Mouse (Mus musculus): ENCODE measurements around the gene Alg9. TPM values are rescaled to one million over a fixed set of nuclear protein-coding genes. Genes with fewer than 3 reads are reported as not detected.
A peak's percentile ranks its signal among the peaks of the same experiment; 100 is the strongest.

The Alg9 gene
- polyA plus RNA-seq, 1 experiment from 2014 or later, result 54.1 TPM

GRCm38 (mm10) chr9:50877431-50877830 lies 102.6 kb downstream of the Alg9 start:
- no peaks in the 10 kb centered on the region for H3K27me3 ChIP-seq (replicated peaks; ENCODE audit: control insufficient read depth, insufficient read depth, low read length)
- no peak overlapping the region for H3K27ac ChIP-seq (ENCODE audit: low read length)
- no peak overlapping the region for H3K4me2 ChIP-seq (ENCODE audit: low read length)
- H3K4me3 ChIP-seq (replicated peaks; ENCODE audit: low read length), result no peak overlapping the region
- H3K4me1 ChIP-seq (replicated peaks; ENCODE audit: control insufficient read depth, insufficient read depth, low read length), result no peaks in the 10 kb centered on the region
- H3K9ac ChIP-seq (replicated peaks; ENCODE audit: low read depth, low read length), result no peak overlapping the region
- WGBS, result 90% methylated on average over 3 of the region's 3 CpGs
- H3K9me3 ChIP-seq (ENCODE audit: control insufficient read depth, low read length), result no peaks in the 10 kb centered on the region
- peaks cover 25% of the 10 kb centered on the region for H3K36me3 ChIP-seq (ENCODE audit: control insufficient read depth, insufficient read depth)
- ATAC-seq, result no peak

- no peak for ATAC-seq
- Histone ChIP-seq H3K9ac (replicated peaks; ENCODE audit: low read depth, low read length) (no peak overlapping the region), H3K4me3 (replicated peaks; ENCODE audit: low read length) (no peak overlapping the region), H3K4me2 (ENCODE audit: low read length) (no peak overlapping the region), H3K27me3 (replicated peaks; ENCODE audit: control insufficient read depth, insufficient read depth, low read length) (no peaks in the 10 kb centered on the region), H3K36me3 (ENCODE audit: control insufficient read depth, insufficient read depth) (peaks cover 21% of the 10 kb centered on the region), H3K27ac (ENCODE audit: low read length) (no peak overlapping the region), H3K9me3 (ENCODE audit: control insufficient read depth, low read length) (no peaks in the 10 kb centered on the region), H3K4me1 (replicated peaks; ENCODE audit: control insufficient read depth, insufficient read depth, low read length) (peaks cover 9% of the 10 kb centered on the region)
- 79% methylated on average over 2 of the region's 2 CpGs for WGBS
Observed at GRCm38 (mm10) chr9:50882183-50882582, 107.4 kb downstream of the Alg9 start.

- Histone ChIP-seq H3K27ac (ENCODE audit: low read length) (no peak overlapping the region), H3K4me1 (replicated peaks; ENCODE audit: control insufficient read depth, insufficient read depth, low read length) (peaks cover 9% of the 10 kb centered on the region), H3K9ac (replicated peaks; ENCODE audit: low read depth, low read length) (no peak overlapping the region), H3K4me3 (replicated peaks; ENCODE audit: low read length) (no peak overlapping the region), H3K27me3 (replicated peaks; ENCODE audit: control insufficient read depth, insufficient read depth, low read length) (no peaks in the 10 kb centered on the region), H3K9me3 (ENCODE audit: control insufficient read depth, low read length) (no peaks in the 10 kb centered on the region), H3K36me3 (ENCODE audit: control insufficient read depth, insufficient read depth) (peaks cover 16% of the 10 kb centered on the region), H3K4me2 (ENCODE audit: low read length) (no peak overlapping the region)
- WGBS, result 77% methylated on average over 8 of the region's 8 CpGs
- no peak for ATAC-seq
Observed at GRCm38 (mm10) chr9:50884093-50884492, 109.3 kb downstream of the Alg9 start.

- H3K4me3 ChIP-seq (replicated peaks; ENCODE audit: low read length), result no peak overlapping the region
- peak; percentile 43 for ATAC-seq
- H3K27ac ChIP-seq (ENCODE audit: low read length), result no peak overlapping the region
- H3K4me1 ChIP-seq (replicated peaks; ENCODE audit: control insufficient read depth, insufficient read depth, low read length), result peaks cover 9% of the 10 kb centered on the region
- whole genome bisulfite sequencing, result 69% methylated on average over 10 of the region's 10 CpGs
- no peaks in the 10 kb centered on the region for H3K9me3 ChIP-seq (ENCODE audit: control insufficient read depth, low read length)
- H3K9ac ChIP-seq (replicated peaks; ENCODE audit: low read depth, low read length), result 0 out of 2 replicates have a peak overlapping the region, but pooled peaks have one; percentile 8
- H3K4me2 ChIP-seq (ENCODE audit: low read length), result no peak overlapping the region
- no peaks in the 10 kb centered on the region for H3K27me3 ChIP-seq (replicated peaks; ENCODE audit: control insufficient read depth, insufficient read depth, low read length)
- H3K36me3 ChIP-seq (ENCODE audit: control insufficient read depth, insufficient read depth), result peaks cover 10% of the 10 kb centered on the region
Observed at GRCm38 (mm10) chr9:50884741-50885599, 110.2 kb downstream of the Alg9 start.

GRCm38 (mm10) chr9:50885600-50885987 lies 110.8 kb downstream of the Alg9 start:
- no peak overlapping the region for H3K27ac ChIP-seq (ENCODE audit: low read length)
- no peaks in the 10 kb centered on the region for H3K27me3 ChIP-seq (replicated peaks; ENCODE audit: control insufficient read depth, insufficient read depth, low read length)
- peaks cover 9% of the 10 kb centered on the region for H3K4me1 ChIP-seq (replicated peaks; ENCODE audit: control insufficient read depth, insufficient read depth, low read length)
- no peak overlapping the region for H3K4me3 ChIP-seq (replicated peaks; ENCODE audit: low read length)
- ATAC-seq, result no peak
- H3K9ac ChIP-seq (replicated peaks; ENCODE audit: low read depth, low read length), result 0 out of 2 replicates have a peak overlapping the region, but pooled peaks have one; percentile 8
- H3K4me2 ChIP-seq (ENCODE audit: low read length), result no peak overlapping the region
- H3K9me3 ChIP-seq (ENCODE audit: control insufficient read depth, low read length), result no peaks in the 10 kb centered on the region
- 52% methylated on average over 1 of the region's 1 CpGs for WGBS
- peaks cover 5% of the 10 kb centered on the region; the same call in 1 of the 2 replicates for H3K36me3 ChIP-seq (ENCODE audit: control insufficient read depth, insufficient read depth)

- 100% methylated on average over 1 of the region's 1 CpGs for WGBS
- Histone ChIP-seq H3K36me3 (ENCODE audit: control insufficient read depth, insufficient read depth) (0 out of 2 replicates have a peak, but pooled peaks cover 3% of the 10 kb centered on the region), H3K4me3 (replicated peaks; ENCODE audit: low read length) (no peak overlapping the region), H3K27me3 (replicated peaks; ENCODE audit: control insufficient read depth, insufficient read depth, low read length) (no peaks in the 10 kb centered on the region), H3K27ac (ENCODE audit: low read length) (no peak overlapping the region), H3K4me1 (replicated peaks; ENCODE audit: control insufficient read depth, insufficient read depth, low read length) (peaks cover 9% of the 10 kb centered on the region), H3K9ac (replicated peaks; ENCODE audit: low read depth, low read length) (no peak overlapping the region), H3K4me2 (ENCODE audit: low read length) (no peak overlapping the region), H3K9me3 (ENCODE audit: control insufficient read depth, low read length) (no peaks in the 10 kb centered on the region)
- ATAC-seq, result no peak
Observed at GRCm38 (mm10) chr9:50886870-50887269, 112.1 kb downstream of the Alg9 start.

- 0 out of 2 replicates have a peak, but pooled peaks have one; percentile 22 for ATAC-seq
- Histone ChIP-seq H3K4me1 (replicated peaks; ENCODE audit: control insufficient read depth, insufficient read depth, low read length) (peaks cover 9% of the 10 kb centered on the region), H3K9ac (replicated peaks; ENCODE audit: low read depth, low read length) (no peak overlapping the region), H3K27me3 (replicated peaks; ENCODE audit: control insufficient read depth, insufficient read depth, low read length) (no peaks in the 10 kb centered on the region), H3K36me3 (ENCODE audit: control insufficient read depth, insufficient read depth) (0 out of 2 replicates have a peak, but pooled peaks cover 3% of the 10 kb centered on the region), H3K4me3 (replicated peaks; ENCODE audit: low read length) (no peak overlapping the region), H3K4me2 (ENCODE audit: low read length) (no peak overlapping the region), H3K9me3 (ENCODE audit: control insufficient read depth, low read length) (no peaks in the 10 kb centered on the region), H3K27ac (ENCODE audit: low read length) (no peak overlapping the region)
- 31% methylated on average over 4 of the region's 4 CpGs for WGBS
Observed at GRCm38 (mm10) chr9:50887351-50887750, 112.5 kb downstream of the Alg9 start.

- Histone ChIP-seq H3K36me3 (ENCODE audit: control insufficient read depth, insufficient read depth) (peaks cover under 1% of the 10 kb centered on the region; the same call in 1 of the 2 replicates), H3K9ac (replicated peaks; ENCODE audit: low read depth, low read length) (no peak overlapping the region), H3K4me1 (replicated peaks; ENCODE audit: control insufficient read depth, insufficient read depth, low read length) (peaks cover 9% of the 10 kb centered on the region), H3K27ac (ENCODE audit: low read length) (no peak overlapping the region), H3K4me2 (ENCODE audit: low read length) (no peak overlapping the region), H3K4me3 (replicated peaks; ENCODE audit: low read length) (no peak overlapping the region), H3K27me3 (replicated peaks; ENCODE audit: control insufficient read depth, insufficient read depth, low read length) (no peaks in the 10 kb centered on the region), H3K9me3 (ENCODE audit: control insufficient read depth, low read length) (no peaks in the 10 kb centered on the region)
- 53% methylated on average over 6 of the region's 6 CpGs for WGBS
- no peak for ATAC-seq
Observed at GRCm38 (mm10) chr9:50889211-50889610, 114.4 kb downstream of the Alg9 start.

- H3K4me1 ChIP-seq (replicated peaks; ENCODE audit: control insufficient read depth, insufficient read depth, low read length), result peaks cover 9% of the 10 kb centered on the region
- H3K4me3 ChIP-seq (replicated peaks; ENCODE audit: low read length), result no peak overlapping the region
- peaks cover 4% of the 10 kb centered on the region; the same call in 1 of the 2 replicates for H3K36me3 ChIP-seq (ENCODE audit: control insufficient read depth, insufficient read depth)
- H3K9ac ChIP-seq (replicated peaks; ENCODE audit: low read depth, low read length), result no peak overlapping the region
- no peak overlapping the region for H3K4me2 ChIP-seq (ENCODE audit: low read length)
- H3K9me3 ChIP-seq (ENCODE audit: control insufficient read depth, low read length), result no peaks in the 10 kb centered on the region
- ATAC-seq, result no peak
- no peaks in the 10 kb centered on the region for H3K27me3 ChIP-seq (replicated peaks; ENCODE audit: control insufficient read depth, insufficient read depth, low read length)
- 86% methylated on average over 4 of the region's 4 CpGs for WGBS
- no peak overlapping the region for H3K27ac ChIP-seq (ENCODE audit: low read length)
Observed at GRCm38 (mm10) chr9:50889964-50890363, 115.1 kb downstream of the Alg9 start.
